Mouse (Mus musculus) embryonic fibroblast, embryonic 13.5 days (primary cell): ENCODE data around the gene Ppp1r16b.

ENCODE experiments used
- CTCF ChIP-seq: IDR thresholded peaks from 2 replicates; pipeline ENCODE4 v1.5.1; 2011; ENCODE audit warnings: mild to moderate bottlenecking, control low read depth, low read length, moderate library complexity, borderline replicate concordance; ENCODE audit not compliant: insufficient read depth
- POLR2A ChIP-seq: IDR thresholded peaks from 2 replicates; pipeline ENCODE4 v1.6.1; 2011; ENCODE audit warnings: low read depth, mild to moderate bottlenecking, control low read depth, low read length, moderate library complexity

- TF ChIP-seq CTCF: no peak
- TF ChIP-seq POLR2A: no peak
Measured at GRCm38 (mm10) chr2:158674759-158675158, 9.6 kb downstream of the Ppp1r16b start.
